ENCODE assay signal across 17 mouse cellular contexts in the genomic region with DNA sequence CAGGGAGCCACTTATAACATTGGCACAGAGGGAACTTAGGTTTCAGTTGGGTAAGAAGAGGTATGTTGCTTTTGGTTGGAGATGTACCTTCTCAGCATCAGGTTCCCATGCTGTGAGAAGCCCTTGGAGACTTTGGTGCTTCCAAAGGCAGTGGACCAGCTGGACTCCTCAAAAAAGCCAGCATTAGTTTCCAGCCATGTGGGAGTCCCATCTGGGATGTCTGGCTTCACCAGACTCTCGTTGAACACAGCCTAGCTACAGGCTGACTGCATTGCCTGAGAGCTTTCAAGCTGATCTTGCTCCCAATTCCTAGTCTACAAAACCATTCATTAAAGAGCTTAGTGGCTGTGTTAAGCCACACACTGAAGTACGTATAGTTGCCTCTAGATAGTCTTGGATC.
DNase-seq lines count a peak whose midpoint lies in the region; TF ChIP-seq lines count a peak whose summit lies in the region.
"Had no signal": no experiment of that assay in that cellular context is flagged by ENCODE, and none has a peak within 500 bp of the region (broad histone marks: within the 10 kb centered on the region; RNA-seq: fewer than 3 reads in every experiment).

No protein-coding gene starts in this region.

- DNase-seq in left cerebral cortex, adult 9 months (ENCODE audit: low spot score in 2 of 2): peak; percentile 19 to 78
- no peak for DNase-seq in left cerebral cortex, postnatal 4 days
- DNase-seq in layer of hippocampus, adult 2 months (ENCODE audit: low spot score in 2 of 2): peak; percentile 85 to 86
- peak; percentile 25 to 74 for DNase-seq in left cerebral cortex, postnatal 25 days (ENCODE audit: low spot score in 2 of 2)
- peak; percentile 71 for DNase-seq in telencephalon, adult 2 months (ENCODE audit: low read depth, low spot score)
- no peak for DNase-seq in urinary bladder, adult 2 months (ENCODE audit: low spot score)
- no peak for DNase-seq in thymus, postnatal 36 days
- DNase-seq: cerebellum, postnatal 36 days; gastrocnemius, adult 2 months; heart, adult 18-20 months; kidney, adult 9 months; kidney, postnatal 4 days had no signal

- intact Hi-C loops in left cerebral cortex, postnatal 4 days (cut with DNase I): no loop called here
- intact Hi-C loops in left cerebral cortex, postnatal 25 days (cut with DNase I): no loop called here

- H3K27ac ChIP-seq in layer of hippocampus, adult 2 months: peak overlapping the region; percentile 24; the same call in 1 of the 2 replicates
- H3K27ac ChIP-seq: gastrocnemius, adult 2 months; heart, embryonic 15.5 days; hindbrain, embryonic 12.5 days; limb, embryonic 12.5 days; liver, embryonic 14.5 days had no signal

- TF ChIP-seq CTCF in layer of hippocampus, adult 2 months (conservative IDR thresholded peaks at IDR 0.05): no peak

- no peak overlapping the region for H3K4me3 ChIP-seq in layer of hippocampus, adult 2 months
- H3K4me3 ChIP-seq: gastrocnemius, adult 2 months; heart, embryonic 15.5 days; hindbrain, embryonic 12.5 days; limb, embryonic 12.5 days; megakaryocyte, embryonic 14.5 days had no signal

Comparison
In these comparisons a context has a peak if more than half of its experiments do, and no peak if none do; other contexts are left out.
1. DNase-seq: peak in left cerebral cortex, adult 9 months (2 of 2), layer of hippocampus, adult 2 months (2 of 2), left cerebral cortex, postnatal 25 days (2 of 2) and telencephalon, adult 2 months (single experiment); none in left cerebral cortex, postnatal 4 days (single experiment), urinary bladder, adult 2 months (single experiment) and thymus, postnatal 36 days (0 of 2).